Mouse (Mus musculus): ENCODE data around the gene Fam104a. TPM values are rescaled to one million over a fixed set of nuclear protein-coding genes. Genes with fewer than 3 reads are reported as not detected.
A peak's percentile ranks its signal among the peaks of the same experiment; 100 is the strongest.

Gene Fam104a
- total RNA-seq, 4 experiments from 2014 or later: 27.9 to 31.5 (median 29.3) TPM

GRCm38 (mm10) chr11:113632303-113632702 lies 51.7 kb downstream of the Fam104a start:
- no peak for DNase-seq (ENCODE audit: low spot score in 2 of 2)

- no peak for DNase-seq (ENCODE audit: low spot score in 2 of 2)
These were observed 52.1 kb downstream of the Fam104a start for GRCm38 (mm10) chr11:113631862-113632261.

- DNase-seq (ENCODE audit: low spot score in 2 of 2): no peak
These were observed 52.7 kb downstream of the Fam104a start for GRCm38 (mm10) chr11:113631302-113631701.

GRCm38 (mm10) chr11:113630642-113631041 lies 53.3 kb downstream of the Fam104a start:
- DNase-seq (ENCODE audit: low spot score in 2 of 2): no peak

- no peak for DNase-seq (ENCODE audit: low spot score in 2 of 2)
These were observed 56.2 kb downstream of the Fam104a start for GRCm38 (mm10) chr11:113627785-113628184.

GRCm38 (mm10) chr11:113625437-113625836 lies 58.5 kb downstream of the Fam104a start:
- DNase-seq (ENCODE audit: low spot score in 2 of 2): no peak

- DNase-seq (ENCODE audit: low spot score in 2 of 2): no peak
These were observed 61.9 kb downstream of the Fam104a start for GRCm38 (mm10) chr11:113622028-113622427.

GRCm38 (mm10) chr11:113621001-113621400 lies 63.0 kb downstream of the Fam104a start:
- DNase-seq (ENCODE audit: low spot score in 2 of 2): no peak

GRCm38 (mm10) chr11:113619420-113620080 lies 64.4 kb downstream of the Fam104a start:
- DNase-seq (ENCODE audit: low spot score in 2 of 2): no peak

GRCm38 (mm10) chr11:113618672-113619419 lies 65.1 kb downstream of the Fam104a start, which contains the start of gene Sstr2:
Gene Sstr2, plus strand, starts transcription at chr11:113619342.
- DNase-seq (ENCODE audit: low spot score in 2 of 2): peak; percentile 60 to 70

- DNase-seq (ENCODE audit: low spot score in 2 of 2): no peak
These were observed 65.7 kb downstream of the Fam104a start for GRCm38 (mm10) chr11:113618303-113618671.

GRCm38 (mm10) chr11:113617132-113617911 lies 66.6 kb downstream of the Fam104a start:
- DNase-seq (ENCODE audit: low spot score in 2 of 2): peak in 1 of 2 experiments; percentile 34

- DNase-seq (ENCODE audit: low spot score in 2 of 2): no peak
These were observed 69.5 kb downstream of the Fam104a start for GRCm38 (mm10) chr11:113614476-113614875.

- DNase-seq (ENCODE audit: low spot score in 2 of 2): peak; percentile 23 to 48
These were observed 72.0 kb downstream of the Fam104a start for GRCm38 (mm10) chr11:113611664-113612611.

Other genes starting within 250 kb of the Fam104a start
- 10 to 100 TPM; 26.8 to 31.0 (median 29.2) TPM for gene Sstr2, start 64.8 kb downstream of the Fam104a start, total RNA-seq (2022)
- gene Cog1, start 35.0 kb downstream of the Fam104a start, total RNA-seq (2022): 10 to 100 TPM; 42.7 to 51.9 (median 47.0) TPM
- 10 to 100 TPM; 14.6 to 16.7 (median 16.2) TPM for gene Slc39a11, start 34.1 kb downstream of the Fam104a start, total RNA-seq (2022)
- gene D11Wsu47e, start 257 bp upstream of the Fam104a start, total RNA-seq (2022): 10 to 100 TPM; 11.4 to 15.4 (median 12.8) TPM
- under 1 TPM in 2 of 4 experiments, not detected in 2; 0.35 to 0.76 TPM for gene Cpsf4l, start 25.9 kb upstream of the Fam104a start, total RNA-seq (2022)
- 10 to 100 TPM; 30.5 to 32.6 (median 31.8) TPM for gene Cdc42ep4, start 67.7 kb upstream of the Fam104a start, total RNA-seq (2022)

Data from left cerebral cortex, adult 8-10 months (tissue).